Mouse (Mus musculus) right cerebral cortex, postnatal 25 days (tissue): ENCODE results near the gene Vasn.
A peak's percentile ranks its signal among the peaks of the same experiment; 100 is the strongest.

ENCODE experiments used
- DNase-seq: peaks from one replicate; pipeline ENCODE4 v3.0.0; 2022

Gene Vasn

DNA sequence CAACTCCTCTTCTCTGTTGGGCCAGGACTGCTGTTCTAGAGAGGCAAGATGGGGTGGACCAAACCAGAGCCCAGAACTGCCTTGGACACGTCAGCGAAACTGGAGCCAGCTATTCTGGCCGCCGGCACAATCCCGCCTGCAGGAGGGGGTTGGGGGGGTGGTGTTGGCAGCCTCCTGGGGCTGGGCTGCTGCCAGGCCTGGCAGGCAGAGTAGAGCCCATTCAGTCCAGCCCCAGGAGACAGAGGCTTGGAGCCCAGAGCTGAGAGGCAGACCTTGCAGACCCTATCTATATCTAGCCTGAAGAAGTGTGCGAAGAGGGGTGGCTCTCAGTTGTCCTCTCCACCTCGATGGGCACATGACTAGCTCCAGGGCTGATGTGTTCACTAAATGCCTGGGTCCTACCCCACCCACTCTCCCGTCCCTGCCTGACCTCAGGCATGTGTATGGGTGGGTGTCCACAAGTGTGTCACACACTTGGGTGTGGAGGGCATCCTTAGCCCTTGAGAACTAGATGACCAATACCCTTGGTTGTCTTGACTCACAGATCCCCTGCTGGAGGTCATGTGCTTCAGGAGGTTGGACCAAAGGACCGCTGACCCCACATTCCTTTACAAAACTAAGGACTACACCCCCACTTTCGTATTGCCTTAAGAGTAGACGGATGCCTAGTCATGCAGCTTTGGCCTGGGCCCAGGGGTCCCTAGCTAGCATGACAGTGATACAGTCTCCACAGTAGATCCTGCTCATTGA lies 4.1 kb downstream of the Vasn start:
- peak; percentile 81 for DNase-seq

- no peak for DNase-seq
Measured at GRCm38 (mm10) chr16:4645867-4646266, 6.1 kb downstream of the Vasn start.

DNA sequence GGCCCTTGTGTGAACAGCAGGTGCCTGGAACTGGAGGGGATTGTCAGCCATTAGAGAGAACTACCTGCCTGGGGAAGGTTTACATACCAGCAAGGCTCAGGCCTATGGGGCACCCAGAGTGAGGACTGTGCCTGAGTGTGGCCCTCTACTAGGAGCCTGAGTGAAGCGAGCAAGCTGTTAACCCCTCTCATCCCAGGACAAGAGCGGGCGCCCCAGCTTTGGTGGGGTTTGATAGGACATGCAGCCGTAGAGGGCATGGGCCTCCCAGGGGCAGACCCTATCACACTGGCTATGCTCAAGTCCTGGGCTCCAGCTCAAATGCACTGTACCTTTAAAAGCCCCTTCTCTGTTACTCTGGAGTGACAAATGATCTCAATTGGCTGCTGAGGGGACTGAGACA lies 7.1 kb downstream of the Vasn start:
- no peak for DNase-seq

- DNase-seq: no peak
Measured at GRCm38 (mm10) chr16:4647651-4648141, 8.0 kb downstream of the Vasn start.

- DNase-seq: no peak
Measured at GRCm38 (mm10) chr16:4648416-4649023, 8.8 kb downstream of the Vasn start.

GRCm38 (mm10) chr16:4649211-4649610 lies 9.5 kb downstream of the Vasn start:
- DNase-seq: no peak

DNA sequence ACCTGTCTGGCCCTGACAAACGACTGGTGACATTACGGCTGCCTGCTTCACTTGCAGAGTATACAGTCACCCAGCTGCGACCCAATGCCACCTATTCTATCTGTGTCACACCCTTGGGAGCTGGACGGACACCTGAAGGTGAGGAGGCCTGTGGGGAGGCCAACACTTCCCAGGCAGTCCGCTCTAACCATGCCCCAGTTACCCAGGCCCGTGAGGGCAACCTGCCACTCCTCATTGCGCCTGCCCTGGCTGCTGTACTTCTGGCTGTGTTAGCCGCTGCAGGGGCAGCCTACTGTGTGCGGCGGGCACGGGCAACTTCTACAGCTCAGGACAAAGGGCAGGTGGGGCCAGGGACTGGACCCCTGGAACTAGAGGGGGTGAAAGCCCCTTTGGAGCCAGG lies 10.0 kb downstream of the Vasn start:
- DNase-seq: no peak

- DNase-seq: no peak
Measured at GRCm38 (mm10) chr16:4650161-4650560, 10.4 kb downstream of the Vasn start.

DNA sequence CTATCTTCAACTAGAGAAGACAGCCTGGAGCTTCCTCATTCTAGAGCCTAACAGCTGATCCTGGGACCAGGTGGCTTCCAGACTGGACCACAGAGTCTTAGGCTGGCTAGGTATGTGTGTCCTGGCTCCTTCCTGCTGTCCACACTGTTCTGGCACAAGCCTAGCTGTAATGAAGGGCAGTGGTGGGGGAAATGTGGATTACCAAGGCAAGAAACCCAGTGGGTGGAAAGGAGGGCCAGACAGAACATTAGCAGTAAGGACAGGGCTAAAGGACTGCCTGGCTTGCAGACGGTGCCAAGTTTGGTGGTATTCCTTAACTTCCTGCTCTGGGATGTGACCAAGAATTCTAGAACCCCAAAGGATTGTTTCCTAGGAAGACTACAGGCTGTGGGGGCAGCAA lies 11.3 kb downstream of the Vasn start:
- DNase-seq: no peak

GRCm38 (mm10) chr16:4651624-4652023 lies 11.9 kb downstream of the Vasn start:
- DNase-seq: no peak

GRCm38 (mm10) chr16:4652707-4653416 lies 13.1 kb downstream of the Vasn start:
- no peak for DNase-seq

DNA sequence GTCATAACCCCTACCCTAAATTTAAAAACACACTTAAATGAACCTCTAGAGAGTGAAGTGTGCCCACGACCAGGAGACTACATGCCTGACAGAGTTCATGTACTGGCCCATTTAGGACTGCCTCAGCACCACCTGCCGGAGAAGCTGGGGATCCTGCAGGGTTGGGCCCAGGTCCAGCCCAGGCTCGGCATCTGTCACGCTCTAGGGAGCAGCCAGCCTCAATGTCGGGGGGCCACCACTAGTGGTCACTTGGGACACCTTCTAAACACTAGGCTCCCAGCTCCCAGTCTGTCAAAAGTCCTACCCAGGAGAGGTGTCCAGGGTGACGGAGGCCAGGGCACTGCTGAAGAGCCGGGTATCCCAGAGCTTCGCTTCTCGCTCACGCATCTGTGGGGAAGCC lies 15.0 kb downstream of the Vasn start:
- no peak for DNase-seq

GRCm38 (mm10) chr16:4655251-4655734 lies 15.6 kb downstream of the Vasn start:
- no peak for DNase-seq

- no peak for DNase-seq
Measured at GRCm38 (mm10) chr16:4655764-4656570, 16.2 kb downstream of the Vasn start.

DNA sequence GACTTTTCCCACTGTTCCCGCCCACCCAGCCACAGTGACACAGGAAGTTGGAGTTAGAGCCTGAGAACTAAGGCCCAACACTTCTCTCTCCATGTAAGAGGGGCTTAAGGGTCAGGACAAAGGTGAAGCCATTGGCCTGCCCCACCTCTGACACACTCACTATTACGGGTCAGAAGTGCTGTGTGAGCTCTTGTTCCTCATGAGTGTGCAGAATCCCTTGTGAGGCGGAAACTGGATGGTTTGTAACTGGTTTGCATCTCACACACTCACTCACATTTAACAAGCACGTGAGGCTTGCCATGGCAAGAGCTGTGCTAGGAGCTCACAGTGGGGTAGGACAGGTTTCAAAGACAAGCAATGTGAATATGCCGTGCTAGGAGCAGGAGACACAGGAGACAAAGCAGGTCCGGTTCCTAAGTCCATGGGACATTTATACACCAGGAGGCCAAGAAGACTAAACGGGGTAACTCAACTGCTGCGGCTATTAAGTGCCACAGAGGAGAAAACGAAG lies 16.9 kb downstream of the Vasn start:
- DNase-seq: no peak

GRCm38 (mm10) chr16:4658781-4659245 lies 19.1 kb downstream of the Vasn start:
- DNase-seq: no peak

GRCm38 (mm10) chr16:4659326-4659725 lies 19.6 kb downstream of the Vasn start:
- DNase-seq: no peak

DNA sequence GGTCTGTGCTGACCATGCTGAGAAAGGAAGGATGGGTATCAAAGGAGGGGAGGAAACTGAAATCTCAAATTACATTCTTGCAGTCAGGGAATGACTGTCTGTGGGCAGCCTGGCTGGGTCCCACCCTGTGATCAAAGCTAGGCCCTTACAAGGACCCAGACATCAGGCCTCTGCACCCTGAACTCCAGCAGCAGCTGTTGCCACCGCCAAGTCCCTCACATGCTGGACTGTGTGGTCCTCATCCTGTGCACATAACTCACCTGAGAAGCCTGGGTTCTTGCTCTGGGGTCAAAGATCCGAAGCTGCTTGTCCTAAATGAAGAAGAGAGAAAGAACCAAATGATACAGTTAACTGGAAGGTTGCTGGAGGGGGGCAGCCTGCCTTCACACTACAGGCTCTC lies 21.9 kb downstream of the Vasn start:
- DNase-seq: no peak

- no peak for DNase-seq
Measured at GRCm38 (mm10) chr16:4663806-4664205, 24.1 kb downstream of the Vasn start.

DNA sequence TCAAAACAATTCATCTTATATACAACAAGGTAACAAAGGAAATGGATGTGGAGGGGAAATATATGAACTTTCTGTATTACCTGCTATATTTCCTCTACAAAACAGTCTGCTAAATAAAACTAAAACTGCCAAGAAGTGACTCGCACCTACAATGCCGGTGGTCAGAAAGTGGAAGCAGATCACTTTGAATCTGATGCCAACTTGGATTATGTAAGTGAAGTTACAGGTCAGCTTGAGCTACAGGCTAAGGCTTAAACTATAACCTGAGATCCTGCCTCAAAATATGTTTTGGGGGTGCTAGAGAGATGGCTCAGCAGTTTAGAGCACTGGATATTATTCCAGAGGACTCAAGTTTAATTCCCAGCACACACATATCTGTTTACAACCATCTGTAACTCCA lies 26.0 kb downstream of the Vasn start:
- no peak for DNase-seq

GRCm38 (mm10) chr16:4667190-4667808 lies 27.6 kb downstream of the Vasn start:
- DNase-seq: peak; percentile 75

GRCm38 (mm10) chr16:4670317-4670716 lies 30.6 kb downstream of the Vasn start:
- DNase-seq: no peak
